Mouse (Mus musculus) hindbrain, embryonic 13.5 days (tissue): ENCODE data around the gene Tcf25. TPM values are rescaled to one million over a fixed set of nuclear protein-coding genes. Genes with fewer than 3 reads are reported as not detected.
"Not testable (repeated sequence)": the region's sequence is repeated elsewhere in the genome, so short reads cannot be mapped to it uniquely, and the experiment has no call there.

Source experiments
- ATAC-seq: fragments of 200-750 bp; cut with Nextera tagmentation; 2 replicates; pipeline ENCODE4 v1.8.0; 2017; ENCODE audit warnings: moderate TSS enrichment; ENCODE audit not compliant: low FRiP score
- H3K27ac ChIP-seq: fragments of 300-500 bp; sonication (generic); 2 replicates; pipeline ENCODE4 v1.5.1; 2015; ENCODE audit warnings: inconsistent platforms, mild to moderate bottlenecking, moderate library complexity
- H3K27me3 ChIP-seq: fragments of 300-500 bp; sonication (generic); 2 replicates; pipeline ENCODE4 v1.6.1; 2015; ENCODE audit warnings: mild to moderate bottlenecking, inconsistent platforms
- H3K36me3 ChIP-seq: fragments of 300-500 bp; sonication (generic); 2 replicates; pipeline ENCODE4 v1.6.1; 2015; ENCODE audit warnings: mild to moderate bottlenecking, inconsistent platforms
- H3K4me1 ChIP-seq: fragments of 300-500 bp; sonication (generic); replicated peaks from 2 replicates; pipeline ENCODE4 v1.6.1; 2015; ENCODE audit warnings: inconsistent platforms
- H3K4me2 ChIP-seq: fragments of 300-500 bp; sonication (generic); 2 replicates; pipeline ENCODE4 v1.6.1; 2015; ENCODE audit warnings: inconsistent platforms, mild to moderate bottlenecking, moderate library complexity
- H3K4me3 ChIP-seq: fragments of 300-500 bp; sonication (generic); 2 replicates; pipeline ENCODE4 v1.5.1; 2015; ENCODE audit warnings: mild to moderate bottlenecking, inconsistent platforms
- H3K9ac ChIP-seq: fragments of 300-500 bp; sonication (generic); 2 replicates; pipeline ENCODE4 v1.6.1; 2015; ENCODE audit warnings: mild to moderate bottlenecking, inconsistent platforms
- H3K9me3 ChIP-seq: fragments of 300-500 bp; sonication (generic); 2 replicates; pipeline ENCODE4 v1.6.1; 2016; ENCODE audit warnings: inconsistent platforms
- WGBS: fragments of 180-500 bp; shearing (Covaris S2); methylation state at CpG from one replicate; pipeline ENCODE4 v1.1.7; 2015; 5-methylcytosine and 5-hydroxymethylcytosine counted together
- polyA plus RNA-seq: library from polyadenylated mRNA; unstranded; fragments of >200 nt; fragmentation: Nextera tagmentation; extraction: Ambion mirVana; gene quantifications from 2 replicates; pipeline ENCODE4 v1.2.1, GENCODE M21; 2015

Tcf25 gene
- polyA plus RNA-seq, 1 experiment from 2014 or later: 284 TPM

DNA sequence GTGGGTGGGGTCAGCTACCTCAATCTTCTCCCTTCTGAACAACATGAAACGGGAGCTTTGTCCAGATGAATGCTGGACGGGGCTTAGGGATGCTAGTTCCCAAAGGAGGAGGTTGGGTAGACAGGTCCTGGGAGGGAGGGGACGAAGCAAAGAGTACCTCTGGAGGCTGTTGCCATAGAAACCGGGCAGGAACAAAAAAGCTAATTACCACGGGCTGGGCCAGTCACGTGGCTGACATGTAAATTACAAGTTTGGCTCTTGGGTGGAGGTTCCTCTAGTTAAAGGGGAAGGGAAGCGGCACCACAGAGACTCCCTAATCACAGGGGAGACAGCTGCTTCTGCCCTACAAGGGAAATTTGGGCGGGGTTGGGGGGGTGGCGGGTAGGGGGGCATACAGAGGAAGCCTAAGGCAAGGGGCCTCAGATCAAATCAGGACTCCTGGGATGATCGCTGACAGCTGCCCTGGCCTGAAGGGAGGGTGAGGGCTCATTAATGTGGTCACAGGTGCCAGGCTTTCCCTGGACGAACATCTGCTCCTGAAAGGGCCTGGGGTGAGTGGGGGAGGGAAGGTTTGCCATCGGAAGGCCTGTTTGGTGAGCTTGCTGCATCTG, 39.1 kb downstream of the Tcf25 start:
- WGBS: 1% methylated on average over 12 of the region's 12 CpGs
- H3K4me3 ChIP-seq: peak overlapping the region; percentile 88

DNA sequence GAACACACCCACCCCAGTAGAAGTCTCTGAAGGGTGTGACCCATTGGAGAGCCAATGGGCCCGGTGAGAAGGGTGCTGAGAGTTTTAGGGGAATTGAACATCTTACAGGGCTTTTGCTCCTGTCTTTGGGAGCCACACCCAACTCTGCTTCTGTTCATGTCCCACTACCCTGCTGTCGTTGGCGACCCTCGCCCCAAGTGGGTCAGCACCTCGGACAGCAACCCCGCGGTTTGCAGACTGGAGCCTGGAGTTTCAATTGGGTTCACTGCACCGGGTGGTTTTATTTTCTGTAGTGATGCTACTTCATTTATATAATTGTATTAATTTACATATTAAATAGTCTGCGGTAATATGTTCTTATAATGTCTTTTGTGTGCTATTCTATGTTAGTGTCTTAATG, 40.7 kb downstream of the Tcf25 start:
- peak overlapping the region; percentile 99 for H3K27ac ChIP-seq
- peak overlapping the region; percentile 100 for H3K9ac ChIP-seq
- peaks cover 61% of the 10 kb centered on the region for H3K4me1 ChIP-seq
- H3K9me3 ChIP-seq: no peaks in the 10 kb centered on the region
- no peak for ATAC-seq
- 6% methylated on average over 9 of the region's 9 CpGs for WGBS
- peak overlapping the region; percentile 88 for H3K4me3 ChIP-seq
- H3K4me2 ChIP-seq: peak overlapping the region; percentile 94
- no peaks in the 10 kb centered on the region for H3K27me3 ChIP-seq
- peaks cover 16% of the 10 kb centered on the region for H3K36me3 ChIP-seq

More for the DNA sequence above, 39.1 kb downstream of the Tcf25 start:
- Histone ChIP-seq H3K36me3 (peaks cover under 1% of the 10 kb centered on the region; the same call in 1 of the 2 replicates), H3K4me2 (peak overlapping the region; percentile 94), H3K9ac (peak overlapping the region; percentile 100), H3K4me1 (peaks cover 64% of the 10 kb centered on the region), H3K27ac (peak overlapping the region; percentile 99), H3K27me3 (0 out of 2 replicates have a peak, but pooled peaks cover 3% of the 10 kb centered on the region), H3K9me3 (no peaks in the 10 kb centered on the region)
- 0 out of 2 replicates have a peak, but pooled peaks have one; percentile 11 for ATAC-seq

DNA sequence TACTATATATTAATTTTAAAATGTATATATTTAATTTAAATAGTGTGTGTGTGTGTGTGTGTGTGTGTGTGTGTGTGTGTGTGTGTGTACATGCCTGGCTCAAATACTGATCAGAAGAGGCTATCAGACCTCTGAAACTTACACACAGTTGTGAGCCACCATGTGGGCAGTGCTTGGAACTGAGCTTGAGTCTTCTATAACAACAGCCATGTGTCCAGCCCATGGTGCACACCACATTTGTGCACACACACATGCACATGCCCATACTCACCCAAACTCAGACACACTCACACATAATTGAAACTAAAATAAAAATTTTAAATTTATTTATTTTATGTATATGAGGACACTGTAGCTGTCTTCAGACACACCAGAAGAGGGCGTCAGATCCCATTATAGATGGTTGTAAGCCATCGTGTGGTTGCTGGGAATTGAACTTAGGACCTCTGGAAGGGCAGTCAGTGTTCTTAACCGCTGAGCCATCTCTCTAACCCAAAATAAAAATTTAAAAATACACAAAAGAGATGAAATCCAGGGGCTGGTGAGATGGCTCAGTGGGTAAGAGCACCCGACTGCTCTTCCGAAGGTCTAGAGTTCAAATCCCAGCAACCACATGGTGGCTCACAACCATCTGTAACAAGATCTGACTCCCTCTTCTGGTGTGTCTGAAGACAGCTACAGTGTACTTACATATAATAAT, 41.6 kb downstream of the Tcf25 start:
- WGBS: 81% methylated on average over 5 of the region's 5 CpGs
- not testable (repeated sequence) for H3K27me3 ChIP-seq, H3K9me3 ChIP-seq, ATAC-seq, H3K27ac ChIP-seq, H3K9ac ChIP-seq
- Histone ChIP-seq H3K4me2 (peak overlapping the region; percentile 94), H3K4me3 (peak overlapping the region; percentile 88), H3K4me1 (peaks cover 52% of the 10 kb centered on the region), H3K36me3 (peaks cover 25% of the 10 kb centered on the region)

- Histone ChIP-seq H3K27ac (no peak overlapping the region), H3K9me3 (no peaks in the 10 kb centered on the region), H3K36me3 (peaks cover 36% of the 10 kb centered on the region), H3K4me2 (peak overlapping the region; percentile 94), H3K27me3 (no peaks in the 10 kb centered on the region), H3K9ac (0 out of 2 replicates have a peak overlapping the region, but pooled peaks have one; percentile 13), H3K4me1 (peaks cover 52% of the 10 kb centered on the region), H3K4me3 (peak overlapping the region; percentile 88)
- WGBS: 79% methylated on average over 7 of the region's 8 CpGs
- no peak for ATAC-seq
Measured at GRCm38 (mm10) chr8:123415967-123416943, 42.7 kb downstream of the Tcf25 start.

DNA sequence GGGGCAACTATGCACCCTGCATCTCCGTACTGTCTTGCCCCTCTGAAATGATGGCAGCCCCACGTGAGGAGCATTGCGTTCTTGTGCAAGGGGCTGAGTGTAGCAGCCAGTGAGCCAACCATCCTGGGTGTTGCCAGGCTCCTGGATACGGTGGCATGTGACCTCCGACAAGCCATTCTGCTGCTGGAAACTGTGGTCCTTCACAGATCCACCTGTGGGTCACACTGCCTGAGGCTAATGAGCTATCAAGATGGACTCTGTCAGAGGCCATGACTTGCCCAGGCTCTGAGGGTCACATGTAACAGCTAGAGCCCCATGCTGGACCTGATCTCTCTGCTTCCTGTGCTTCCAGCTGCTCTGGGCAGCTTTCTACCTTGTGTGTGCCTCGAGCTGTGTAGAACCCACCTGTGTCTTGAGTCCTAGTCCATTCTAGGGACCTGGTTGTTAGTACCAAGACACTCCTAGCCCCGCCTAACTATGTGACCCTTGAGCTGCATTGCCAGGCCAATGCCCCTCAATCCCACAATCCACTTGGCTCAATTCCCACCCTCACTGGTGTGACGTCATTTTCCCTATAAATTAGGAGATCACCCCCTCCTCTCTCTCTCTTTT, 43.5 kb downstream of the Tcf25 start:
- Histone ChIP-seq H3K4me3 (peak overlapping the region; percentile 88), H3K36me3 (peaks cover 42% of the 10 kb centered on the region), H3K9me3 (no peaks in the 10 kb centered on the region), H3K27ac (no peak overlapping the region), H3K9ac (0 out of 2 replicates have a peak overlapping the region, but pooled peaks have one; percentile 3), H3K4me1 (peaks cover 58% of the 10 kb centered on the region), H3K27me3 (no peaks in the 10 kb centered on the region), H3K4me2 (peak overlapping the region; percentile 94)
- no peak for ATAC-seq
- WGBS: 76% methylated on average over 8 of the region's 8 CpGs

- H3K4me2 ChIP-seq: no peak overlapping the region
- 95% methylated on average over 4 of the region's 4 CpGs for WGBS
- no peak for ATAC-seq
Measured at GRCm38 (mm10) chr8:123419711-123420110, 46.2 kb downstream of the Tcf25 start.

DNA sequence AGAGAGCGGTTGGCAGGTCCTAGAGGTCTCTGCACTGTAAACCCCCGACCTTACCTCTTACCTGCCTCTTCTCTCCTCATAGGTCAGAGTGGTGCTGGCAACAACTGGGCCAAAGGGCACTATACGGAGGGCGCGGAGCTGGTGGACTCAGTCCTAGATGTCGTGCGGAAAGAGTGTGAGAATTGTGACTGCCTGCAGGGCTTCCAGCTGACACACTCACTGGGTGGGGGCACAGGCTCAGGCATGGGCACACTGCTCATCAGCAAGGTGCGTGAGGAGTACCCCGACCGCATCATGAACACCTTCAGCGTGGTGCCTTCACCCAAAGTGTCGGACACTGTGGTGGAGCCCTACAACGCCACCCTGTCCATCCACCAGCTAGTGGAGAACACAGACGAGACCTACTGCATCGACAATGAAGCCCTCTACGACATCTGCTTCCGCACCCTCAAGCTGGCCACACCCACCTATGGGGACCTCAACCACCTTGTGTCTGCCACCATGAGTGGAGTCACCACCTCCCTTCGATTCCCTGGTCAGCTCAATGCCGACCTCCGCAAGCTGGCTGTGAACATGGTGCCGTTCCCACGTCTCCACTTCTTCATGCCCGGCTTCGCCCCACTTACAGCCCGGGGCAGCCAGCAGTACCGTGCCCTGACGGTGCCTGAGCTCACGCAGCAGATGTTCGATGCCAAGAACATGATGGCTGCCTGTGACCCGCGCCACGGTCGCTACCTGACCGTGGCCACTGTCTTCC, 47.1 kb downstream of the Tcf25 start:
- 94% methylated on average over 34 of the region's 34 CpGs for WGBS
- H3K4me2 ChIP-seq: no peak overlapping the region
- no peak overlapping the region for H3K9ac ChIP-seq
- H3K9me3 ChIP-seq: no peaks in the 10 kb centered on the region
- no peak overlapping the region for H3K4me3 ChIP-seq
- H3K27me3 ChIP-seq: no peaks in the 10 kb centered on the region
- H3K27ac ChIP-seq: peak overlapping the region; percentile 30; the same call in 1 of the 2 replicates
- peaks cover 56% of the 10 kb centered on the region for H3K36me3 ChIP-seq
- no peak for ATAC-seq
- peaks cover 43% of the 10 kb centered on the region for H3K4me1 ChIP-seq

More at GRCm38 (mm10) chr8:123419711-123420110, 46.2 kb downstream of the Tcf25 start:
- H3K4me1 ChIP-seq: peaks cover 50% of the 10 kb centered on the region
- H3K27ac ChIP-seq: no peak overlapping the region
- H3K9me3 ChIP-seq: no peaks in the 10 kb centered on the region
- H3K36me3 ChIP-seq: peaks cover 56% of the 10 kb centered on the region
- no peak overlapping the region for H3K9ac ChIP-seq
- no peak overlapping the region for H3K4me3 ChIP-seq
- no peaks in the 10 kb centered on the region for H3K27me3 ChIP-seq

DNA sequence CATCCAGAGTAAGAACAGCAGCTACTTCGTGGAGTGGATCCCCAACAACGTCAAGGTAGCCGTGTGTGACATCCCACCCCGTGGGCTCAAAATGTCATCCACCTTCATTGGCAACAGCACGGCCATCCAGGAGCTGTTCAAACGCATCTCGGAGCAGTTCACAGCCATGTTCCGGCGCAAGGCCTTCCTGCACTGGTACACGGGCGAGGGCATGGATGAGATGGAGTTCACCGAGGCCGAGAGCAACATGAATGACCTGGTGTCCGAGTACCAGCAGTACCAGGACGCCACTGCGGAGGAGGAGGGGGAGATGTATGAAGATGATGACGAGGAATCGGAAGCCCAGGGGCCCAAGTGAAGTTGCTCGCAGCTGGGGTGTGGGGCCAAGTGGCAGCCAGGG, 47.8 kb downstream of the Tcf25 start:
- WGBS: 88% methylated on average over 19 of the region's 19 CpGs
- Histone ChIP-seq H3K9me3 (0 out of 2 replicates have a peak, but pooled peaks cover under 1% of the 10 kb centered on the region), H3K27ac (no peak overlapping the region), H3K4me3 (no peak overlapping the region), H3K27me3 (no peaks in the 10 kb centered on the region), H3K9ac (no peak overlapping the region), H3K4me2 (no peak overlapping the region), H3K4me1 (peaks cover 39% of the 10 kb centered on the region), H3K36me3 (peaks cover 56% of the 10 kb centered on the region)
- no peak for ATAC-seq

- Histone ChIP-seq H3K4me3 (0 out of 2 replicates have a peak overlapping the region, but pooled peaks have one; percentile 11), H3K36me3 (peaks cover 60% of the 10 kb centered on the region), H3K9me3 (peaks cover 10% of the 10 kb centered on the region; the same call in 1 of the 2 replicates), H3K27me3 (no peaks in the 10 kb centered on the region), H3K4me1 (peaks cover 30% of the 10 kb centered on the region), H3K27ac (0 out of 2 replicates have a peak overlapping the region, but pooled peaks have one; percentile 30), H3K4me2 (peak overlapping the region; percentile 30; the same call in 1 of the 2 replicates), H3K9ac (peak overlapping the region; percentile 35; the same call in 1 of the 2 replicates)
- ATAC-seq: peak; percentile 63; the same call in 1 of the 2 replicates
- 20% methylated on average over 17 of the region's 17 CpGs for WGBS
Measured at GRCm38 (mm10) chr8:123422056-123422780, 48.7 kb downstream of the Tcf25 start.

- ATAC-seq: 0 out of 2 replicates have a peak, but pooled peaks have one; percentile 22
- peaks cover 25% of the 10 kb centered on the region for H3K4me1 ChIP-seq
- peak overlapping the region; percentile 35; the same call in 1 of the 2 replicates for H3K9ac ChIP-seq
- H3K9me3 ChIP-seq: peaks cover 15% of the 10 kb centered on the region
- 22% methylated on average over 3 of the region's 3 CpGs for WGBS
- H3K27ac ChIP-seq: 0 out of 2 replicates have a peak overlapping the region, but pooled peaks have one; percentile 30
- H3K4me2 ChIP-seq: no peak overlapping the region
- peaks cover 59% of the 10 kb centered on the region for H3K36me3 ChIP-seq
- no peaks in the 10 kb centered on the region for H3K27me3 ChIP-seq
- H3K4me3 ChIP-seq: no peak overlapping the region
Measured at GRCm38 (mm10) chr8:123422781-123423159, 49.2 kb downstream of the Tcf25 start.
